Mouse (Mus musculus) mouse embryonic stem cell (cell line): Measurements from ENCODE around the gene Fam243.

Source experiments
- in situ Hi-C, 2 experiments: fragments of 300-500 bp; cut with MboI; formaldehyde crosslinking; loops; 1 replicate in 1 of 2; 3 replicates in 1 of 2; pipeline ENCODE4 v1.14.3; 2019 to 2020; ENCODE audit warnings: low sequenced_read_pairs in 2 of 2, low pct_unique_long_range_greater_than_20kb in 1 of 2, mixed read lengths in 1 of 2; ENCODE audit not compliant: unreplicated experiment in 1 of 2

Gene Fam243

GRCm38 (mm10) chr16:92321341-92321740 lies at the start of gene Fam243:
TSS of gene Fam243 (minus strand) at chr16:92321441.
- in situ Hi-C loops = no loop called here

DNA sequence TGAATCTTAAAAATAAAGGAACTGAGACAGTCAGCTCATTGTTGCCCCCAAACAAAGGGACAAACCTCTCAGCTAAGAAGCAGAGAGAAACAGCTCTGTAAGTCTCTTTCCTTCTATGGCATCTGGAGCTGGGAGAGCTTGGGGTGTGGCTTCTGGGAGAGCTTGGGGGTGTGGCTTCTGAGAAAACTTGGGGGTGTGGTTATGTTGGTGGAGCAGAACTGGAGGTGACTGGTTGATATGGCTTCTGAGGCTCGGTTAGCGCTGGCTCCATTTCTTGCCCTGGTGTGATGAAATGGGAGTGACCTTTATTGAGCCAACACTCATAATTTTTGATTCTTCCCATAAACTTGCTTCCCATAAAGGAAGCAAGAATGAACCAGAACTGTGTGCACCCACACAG lies 48.0 kb upstream of the Fam243 start:
- in situ Hi-C loops = no loop called here

DNA sequence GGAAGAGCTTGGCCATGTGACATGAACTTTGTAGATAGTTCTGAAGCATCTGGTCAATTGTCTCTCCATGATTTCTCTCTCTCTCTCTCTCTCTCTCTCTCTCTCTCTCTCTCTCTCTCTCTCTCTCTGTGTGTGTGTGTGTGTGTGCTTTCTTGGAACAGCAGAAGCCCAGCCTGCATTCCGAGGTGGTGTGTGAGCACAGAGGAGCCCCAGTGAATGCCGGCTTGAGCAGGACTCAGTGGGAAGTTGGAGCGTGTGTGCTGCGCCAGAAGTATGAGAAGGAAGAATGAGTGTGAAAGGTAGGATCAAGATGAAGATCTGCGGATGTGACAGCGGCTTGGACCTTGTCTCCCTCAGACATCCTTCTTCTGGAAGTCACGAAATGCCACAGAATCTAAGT lies 44.2 kb upstream of the Fam243 start:
- in situ Hi-C loops = no loop called here

- in situ Hi-C loops = no loop called here
Measured at GRCm38 (mm10) chr16:92360711-92361110, 39.5 kb upstream of the Fam243 start.

GRCm38 (mm10) chr16:92359229-92359628 lies 38.0 kb upstream of the Fam243 start, which contains the start of gene Kcne1:
TSS of gene Kcne1 (minus strand) at chr16:92359468.
- in situ Hi-C loops = no loop called here

DNA sequence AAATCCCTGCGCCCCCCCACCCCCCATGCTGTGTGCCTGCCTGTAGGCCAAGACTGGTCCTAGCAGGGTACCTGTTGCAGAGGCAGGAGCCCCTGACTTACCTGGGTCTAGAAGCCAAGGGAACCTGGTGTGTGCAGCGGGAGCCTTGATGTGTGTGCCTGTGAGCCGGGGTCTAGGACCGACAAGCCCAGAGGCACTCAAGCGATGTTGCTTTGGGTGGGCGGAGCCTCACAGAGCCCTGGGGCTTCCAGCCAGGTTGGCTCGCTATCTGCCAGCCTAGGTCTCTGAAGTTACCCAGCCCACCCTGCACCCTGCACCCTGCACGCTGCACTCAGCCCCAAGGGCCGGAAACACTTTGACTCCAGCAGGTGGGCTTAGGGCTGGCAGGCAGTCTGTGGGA lies 37.5 kb upstream of the Fam243 start:
- in situ Hi-C loops = no loop called here

GRCm38 (mm10) chr16:92357566-92357965 lies 36.3 kb upstream of the Fam243 start:
- in situ Hi-C loops = no loop called here

DNA sequence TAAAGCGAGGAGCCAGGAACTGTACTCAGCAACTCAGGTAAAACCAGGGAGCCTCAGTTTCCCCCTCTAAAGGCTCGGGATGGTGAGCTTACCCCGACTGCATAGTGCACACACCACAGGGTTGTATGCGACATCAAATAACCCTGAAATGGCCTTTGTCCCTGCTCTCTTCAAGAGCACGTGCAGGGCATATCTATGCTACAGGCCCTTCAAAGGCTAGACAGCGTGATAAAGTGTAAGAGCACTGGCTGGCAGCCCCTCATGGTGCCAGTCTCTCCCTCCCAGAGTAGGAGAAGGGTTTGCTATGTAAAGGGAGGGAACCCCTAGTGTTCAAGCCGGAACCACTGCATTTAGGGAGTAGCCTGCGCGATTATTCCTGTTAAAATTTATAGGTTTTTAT lies 35.8 kb upstream of the Fam243 start:
- in situ Hi-C loops = no loop called here

DNA sequence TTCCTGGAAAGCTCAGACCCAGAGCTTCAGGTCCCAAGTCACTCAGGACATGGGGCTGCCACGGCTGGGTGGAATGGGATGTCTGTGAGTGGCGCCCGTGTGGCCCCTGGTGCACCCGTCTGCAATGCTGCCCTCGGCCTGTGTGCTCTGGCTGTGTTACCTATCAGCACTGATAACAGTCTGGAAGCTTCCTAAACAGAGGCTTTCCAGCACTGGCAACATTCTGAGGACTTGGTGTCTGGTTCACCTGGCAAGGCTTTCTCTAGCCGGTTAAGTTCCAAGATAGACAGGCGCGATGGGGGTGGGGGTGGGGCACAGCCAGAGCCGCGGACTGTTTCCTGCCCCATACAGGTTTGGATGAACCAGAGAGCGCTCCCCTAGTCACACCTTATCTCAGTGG lies 34.7 kb upstream of the Fam243 start:
- in situ Hi-C loops = no loop called here

- in situ Hi-C loops = no loop called here
Measured at GRCm38 (mm10) chr16:92355366-92355765, 34.1 kb upstream of the Fam243 start.

- in situ Hi-C loops = no loop called here
Measured at GRCm38 (mm10) chr16:92353897-92354296, 32.7 kb upstream of the Fam243 start.

GRCm38 (mm10) chr16:92353295-92353694 lies 32.1 kb upstream of the Fam243 start:
- in situ Hi-C loops = no loop called here

DNA sequence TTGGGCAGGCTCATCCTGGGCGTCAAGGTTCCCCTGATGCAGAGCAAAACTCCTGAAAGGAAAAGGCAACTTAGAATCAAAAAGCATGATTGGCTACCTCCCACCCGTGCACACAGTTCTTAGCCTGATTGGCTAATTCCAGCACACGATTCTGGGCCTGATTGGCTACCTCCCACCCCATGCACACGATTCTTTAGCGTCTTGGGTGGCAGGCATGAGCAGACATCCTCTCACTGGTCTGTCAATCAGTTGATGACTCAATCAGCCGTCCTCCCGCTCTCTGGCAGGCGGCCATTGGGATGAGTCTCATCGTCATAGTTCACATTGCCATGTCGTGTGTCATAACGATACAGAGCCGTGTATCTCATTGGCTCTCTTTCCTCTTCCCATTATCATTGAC lies 27.7 kb upstream of the Fam243 start:
- in situ Hi-C loops = no loop called here

GRCm38 (mm10) chr16:92346297-92346916 lies 25.2 kb upstream of the Fam243 start:
- in situ Hi-C loops = no loop called here

DNA sequence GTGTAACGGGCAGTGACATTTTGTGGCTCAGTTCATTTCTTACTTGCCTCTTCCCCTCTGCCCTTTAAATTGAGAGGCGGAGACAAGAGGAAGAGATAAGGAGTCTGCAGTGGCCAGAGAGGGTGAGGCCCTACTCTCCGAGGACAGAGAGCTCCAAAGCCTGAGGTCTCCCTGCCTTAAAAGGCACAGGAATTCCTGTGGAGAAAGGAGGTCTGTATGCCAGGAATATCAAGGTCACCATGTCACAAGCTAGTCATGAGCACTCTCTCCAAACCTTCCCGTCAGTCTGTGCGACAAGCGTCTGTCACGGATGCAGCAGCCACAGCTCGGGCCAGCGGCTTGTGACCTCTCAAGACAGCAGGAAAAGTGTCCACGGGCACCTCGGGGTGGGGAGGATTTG lies 23.9 kb upstream of the Fam243 start:
- in situ Hi-C loops = no loop called here

DNA sequence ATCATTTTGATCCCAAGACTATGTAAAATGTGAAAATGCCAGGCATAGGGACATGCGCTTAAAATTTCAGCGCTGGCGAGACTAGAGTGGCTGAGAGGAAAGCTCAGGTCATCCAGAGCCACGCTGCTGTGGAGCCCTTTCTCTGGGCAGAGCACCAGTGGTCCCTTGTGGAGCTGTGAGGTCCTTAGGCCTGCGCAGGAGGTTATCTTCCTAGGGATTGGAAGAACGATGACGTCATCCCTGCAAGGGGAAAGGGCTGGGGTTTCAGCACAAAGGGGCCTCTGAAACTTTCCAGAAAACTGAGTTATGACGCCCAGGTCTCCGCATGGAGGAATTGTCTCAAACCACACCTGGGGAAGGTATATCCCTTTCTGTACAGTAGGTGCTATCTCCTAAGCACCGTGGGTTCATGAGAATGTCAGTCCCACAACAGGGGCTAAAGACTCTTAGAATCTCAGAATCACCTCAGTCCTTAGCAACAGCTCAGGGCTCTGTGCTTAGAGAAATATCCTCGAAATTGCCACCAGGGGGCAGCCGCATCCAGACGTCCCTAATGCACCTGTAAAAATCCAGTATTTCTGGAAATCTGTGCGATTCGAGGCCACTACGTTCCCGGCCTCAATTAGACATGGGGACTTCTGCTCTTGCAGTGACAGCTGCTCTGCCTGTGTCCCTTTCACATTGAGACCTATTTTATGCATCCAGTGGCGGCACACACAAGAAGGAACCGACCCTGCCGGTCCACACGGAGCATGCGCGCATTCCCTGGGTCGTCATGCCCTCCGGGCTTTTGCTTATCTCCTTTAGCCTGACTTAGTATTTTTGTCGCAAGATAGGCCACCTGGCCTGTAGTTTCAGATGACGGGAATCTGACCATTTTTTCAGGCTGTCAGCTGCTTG lies 19.6 kb upstream of the Fam243 start:
- in situ Hi-C loops = no loop called here

DNA sequence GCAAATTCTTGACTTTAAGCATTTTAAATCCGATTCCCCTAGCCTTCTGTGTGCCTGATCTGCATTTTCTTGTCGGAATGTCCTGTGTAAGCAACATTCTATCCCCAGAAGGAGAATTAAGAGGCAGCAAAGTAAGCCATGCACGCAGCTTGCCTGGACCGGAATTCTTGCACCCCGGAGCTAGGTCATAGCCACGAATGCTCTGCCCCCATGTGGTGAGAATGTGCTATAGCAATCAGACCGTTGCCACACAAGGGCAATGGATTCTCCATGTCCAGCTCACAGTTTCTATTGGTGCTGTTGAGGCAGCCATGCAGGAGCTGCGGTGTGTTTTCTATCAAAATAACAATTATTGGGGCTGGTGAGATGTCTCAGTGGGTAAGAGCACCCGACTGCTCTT lies 15.0 kb upstream of the Fam243 start:
- in situ Hi-C loops = loop anchor here in 1 of 2 experiments (10.0 kb wide), 1 partner anchor 149 kb away; the partner anchor contains the start of gene Clic6

DNA sequence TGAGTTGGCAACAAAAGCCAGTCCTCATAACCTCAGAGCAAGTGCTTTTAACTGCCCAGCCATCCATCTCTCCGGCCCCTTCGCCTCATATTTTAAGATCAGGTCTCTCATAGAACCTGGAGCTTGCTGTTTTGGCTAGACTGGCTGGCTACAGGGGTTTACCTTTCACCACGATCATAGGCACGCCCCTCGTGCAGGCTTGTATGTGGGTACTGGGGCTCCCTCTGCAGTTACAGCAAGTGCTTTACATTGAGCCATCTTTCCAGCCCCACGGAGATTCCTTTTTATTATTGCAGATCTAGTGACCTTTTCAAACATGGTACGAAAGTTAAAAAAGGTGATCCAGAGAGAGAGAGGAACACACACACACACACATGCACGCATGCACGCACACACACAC lies 13.4 kb upstream of the Fam243 start:
- in situ Hi-C loops = loop anchor here in 1 of 2 experiments (10.0 kb wide), 1 partner anchor 150 kb away; the partner anchor contains the start of gene Clic6

DNA sequence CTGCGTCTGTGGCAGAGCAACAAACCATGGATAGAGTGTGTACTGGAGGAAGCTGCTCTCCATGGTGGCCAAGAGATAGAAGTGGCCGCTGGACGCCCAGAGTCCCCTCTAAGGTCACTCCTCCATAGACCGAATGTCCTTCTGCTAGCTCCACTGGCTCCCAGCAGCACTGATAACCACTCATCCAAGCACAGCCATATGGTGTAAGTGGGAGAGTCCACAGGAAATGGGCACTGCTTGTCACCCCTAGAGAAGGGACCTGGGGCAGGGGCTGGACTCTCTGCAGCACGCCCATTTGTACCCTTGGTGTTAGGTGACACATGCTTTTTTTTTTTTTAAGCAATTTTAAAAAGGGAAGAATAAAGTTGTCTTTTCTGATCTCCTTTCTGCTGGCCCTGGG lies 9.7 kb upstream of the Fam243 start:
- in situ Hi-C loops = loop anchor here in 1 of 2 experiments (10.0 kb wide), 1 partner anchor 154 kb away; the partner anchor contains the start of gene Clic6

- in situ Hi-C loops = no loop called here
Measured at GRCm38 (mm10) chr16:92327911-92328310, 6.7 kb upstream of the Fam243 start.
